In genomic region chr13:16738313-16738712, GRCm38 (mm10) we compare ENCODE assay signal across 20 mouse cellular contexts.
A peak's percentile ranks its signal among the peaks of the same experiment; 100 is the strongest.
DNase-seq lines count a peak whose midpoint lies in the region; ATAC-seq and TF ChIP-seq lines count a peak whose summit lies in the region.
"Had no signal": no experiment of that assay in that cellular context is flagged by ENCODE, and none has a peak within 500 bp of the region (broad histone marks: within the 10 kb centered on the region; RNA-seq: fewer than 3 reads in every experiment).

No protein-coding gene starts in this region.

- ATAC-seq in frontal cortex, adult (ENCODE audit: low TSS enrichment): peak; percentile 74
- ATAC-seq in intestine, embryonic 15.5 days: no peak
- ATAC-seq: forebrain, postnatal 0 days; intestine, postnatal 0 days had no signal

- no peaks in the 10 kb centered on the region for H3K79me2 ChIP-seq in CH12.LX (replicated peaks; ENCODE audit: control insufficient read depth, extremely low read depth, insufficient read depth, poor library complexity, severe bottlenecking)

- no peak overlapping the region for H3K9ac ChIP-seq in CH12.LX (ENCODE audit: insufficient read depth, low read depth)
- no peak overlapping the region for H3K9ac ChIP-seq in intestine, embryonic 15.5 days
- H3K9ac ChIP-seq: embryonic facial prominence, embryonic 15.5 days; forebrain, embryonic 12.5 days; forebrain, postnatal 0 days; heart, embryonic 13.5 days; hindbrain, embryonic 15.5 days had no signal

- no peak for TF ChIP-seq CTCF in CH12.LX (conservative IDR thresholded peaks at IDR 0.05 in 1 of 2, IDR thresholded peaks at IDR 0.05 in 1 of 2; ENCODE audit: low read depth in 2 of 2, low read length in 2 of 2)

- 81% methylated on average over 1 of the region's 1 CpGs for WGBS in intestine, embryonic 15.5 days

- no peak overlapping the region for H3K4me3 ChIP-seq in CH12.LX (replicated peaks in 1 of 3; ENCODE audit: low read depth in 2 of 3, low read length in 2 of 3, poor library complexity in 1 of 3)
- no peak overlapping the region for H3K4me3 ChIP-seq in intestine, embryonic 15.5 days (replicated peaks)
- H3K4me3 ChIP-seq: embryonic facial prominence, embryonic 15.5 days; forebrain, embryonic 12.5 days; heart, embryonic 13.5 days; hindbrain, embryonic 15.5 days had no signal

- H3K27ac ChIP-seq in CH12.LX (ENCODE audit: insufficient read depth, low read depth): no peak overlapping the region
- H3K27ac ChIP-seq in intestine, embryonic 15.5 days: no peak overlapping the region
- H3K27ac ChIP-seq: embryonic facial prominence, embryonic 15.5 days; forebrain, embryonic 12.5 days; heart, embryonic 13.5 days; hindbrain, embryonic 15.5 days had no signal

- DNase-seq in frontal cortex, postnatal 14 days (ENCODE audit: low spot score in 2 of 2): no peak
- DNase-seq in 3T3-L1 (ENCODE audit: low read depth, low spot score) (peak; percentile 72), CH12.LX (ENCODE audit: extremely low read depth) (peak; percentile 3)
- DNase-seq in fat pad, adult 2 months (ENCODE audit: extremely low read depth, low read depth, low spot score): peak; percentile 16
- DNase-seq in urinary bladder, postnatal 10 days (ENCODE audit: low spot score): no peak
- DNase-seq: cerebellum, adult 2 months; cerebellum, postnatal 10 days; forebrain, postnatal 0 days; gastrocnemius, postnatal 36 days; heart, adult 11 months; heart, postnatal 36 days; kidney, adult 9 months had no signal

- H3K27me3 ChIP-seq in CH12.LX (replicated peaks): no peaks in the 10 kb centered on the region
- H3K27me3 ChIP-seq in intestine, embryonic 15.5 days (replicated peaks): no peaks in the 10 kb centered on the region
- H3K27me3 ChIP-seq: embryonic facial prominence, embryonic 15.5 days; forebrain, embryonic 12.5 days; heart, embryonic 13.5 days; hindbrain, embryonic 15.5 days had no signal

- H3K4me1 ChIP-seq in CH12.LX (ENCODE audit: control insufficient read depth in 1 of 2, insufficient read depth in 2 of 2): peaks cover 0 to 8% of the 10 kb centered on the region in 2 experiments; a peak in 1 of 4 replicates
- no peaks in the 10 kb centered on the region for H3K4me1 ChIP-seq in intestine, embryonic 15.5 days (replicated peaks)
- H3K4me1 ChIP-seq: embryonic facial prominence, embryonic 15.5 days; forebrain, embryonic 12.5 days; heart, embryonic 13.5 days; hindbrain, embryonic 15.5 days had no signal

- H3K4me2 ChIP-seq in CH12.LX (ENCODE audit: insufficient read depth, low read depth, poor library complexity, severe bottlenecking): no peak overlapping the region
- no peak overlapping the region for H3K4me2 ChIP-seq in intestine, embryonic 15.5 days (replicated peaks)
- H3K4me2 ChIP-seq: embryonic facial prominence, embryonic 15.5 days; forebrain, embryonic 12.5 days; heart, embryonic 13.5 days; hindbrain, embryonic 15.5 days had no signal

- dilution Hi-C loops in CH12.LX (cut with MboI; ENCODE audit: extremely low pct_ligation_motif_present, extremely low pct_unique_long_range_greater_than_20kb, low sequenced_read_pairs): no loop called here

- in situ Hi-C loops in CH12.LX (cut with MboI; ENCODE audit: low pct_ligation_motif_present, low pct_unique_long_range_greater_than_20kb, low sequenced_read_pairs): no loop called here

- no peak for TF ChIP-seq EP300 in CH12.LX (IDR thresholded peaks at IDR 0.05; ENCODE audit: low read length)

- no peak for TF ChIP-seq RAD21 in CH12.LX (IDR thresholded peaks at IDR 0.05; ENCODE audit: low read depth, low read length)

- H3K36me3 ChIP-seq in CH12.LX (replicated peaks in 1 of 2; ENCODE audit: control insufficient read depth in 1 of 2, insufficient read depth in 1 of 2, low read length in 1 of 2): no peaks in the 10 kb centered on the region
- no peaks in the 10 kb centered on the region for H3K36me3 ChIP-seq in intestine, embryonic 15.5 days
- H3K36me3 ChIP-seq: embryonic facial prominence, embryonic 15.5 days; forebrain, embryonic 12.5 days; G1E; heart, embryonic 13.5 days; hindbrain, embryonic 15.5 days had no signal

- no peaks in the 10 kb centered on the region for H3K9me3 ChIP-seq in CH12.LX (replicated peaks; ENCODE audit: low read length)
- no peaks in the 10 kb centered on the region for H3K9me3 ChIP-seq in intestine, embryonic 15.5 days
- H3K9me3 ChIP-seq: embryonic facial prominence, embryonic 15.5 days; forebrain, embryonic 12.5 days; G1E; heart, embryonic 13.5 days; hindbrain, embryonic 15.5 days had no signal

- no peak for TF ChIP-seq POLR2A in CH12.LX (IDR thresholded peaks at IDR 0.05; ENCODE audit: low read depth, low read length)

TF ChIP-seq in CH12.LX, 34 proteins besides CTCF, POLR2A, EP300 and RAD21:
- TF ChIP-seq NELFE (IDR thresholded peaks at IDR 0.05; ENCODE audit: low read depth, low read length) (no peak), MAX (IDR thresholded peaks at IDR 0.05; ENCODE audit: low read length) (no peak), JUN (IDR thresholded peaks at IDR 0.05; ENCODE audit: insufficient read depth, low read depth, low read length) (no peak), TCF12 (IDR thresholded peaks at IDR 0.05; ENCODE audit: low read depth, low read length) (no peak), USF2 (conservative IDR thresholded peaks at IDR 0.05; ENCODE audit: low read depth, low read length) (no peak), USF1 (IDR thresholded peaks at IDR 0.05; ENCODE audit: low read depth, low read length) (no peak), JUND (conservative IDR thresholded peaks at IDR 0.05; ENCODE audit: low read depth, low read length) (no peak), MYC (IDR thresholded peaks at IDR 0.05; ENCODE audit: low read depth, low read length) (no peak), MAFK (IDR thresholded peaks at IDR 0.05; ENCODE audit: insufficient replicate concordance, low read length) (no peak), SMC3 (IDR thresholded peaks at IDR 0.05; ENCODE audit: low read depth, low read length) (no peak), MXI1 (IDR thresholded peaks at IDR 0.05; ENCODE audit: low read depth, low read length) (no peak), ZKSCAN1 (IDR thresholded peaks at IDR 0.05; ENCODE audit: borderline replicate concordance, low read depth, low read length) (no peak), CHD2 (IDR thresholded peaks at IDR 0.05; ENCODE audit: low read length) (no peak), POLR2AphosphoS2 (IDR thresholded peaks at IDR 0.05; ENCODE audit: low read depth, low read length) (no peak), RCOR1 (conservative IDR thresholded peaks at IDR 0.05; ENCODE audit: low read depth, low read length) (no peak), ELF1 (IDR thresholded peaks at IDR 0.05; ENCODE audit: low read depth, low read length) (no peak), E2F4 (IDR thresholded peaks at IDR 0.05; ENCODE audit: insufficient replicate concordance, low read depth, low read length) (no peak)

Comparison
In these comparisons a context has a peak if more than half of its experiments do, and no peak if none do; other contexts are left out.
1. DNase-seq: peak in 3T3-L1 (single experiment), CH12.LX (single experiment) and fat pad, adult 2 months (single experiment); none in frontal cortex, postnatal 14 days (0 of 2) and urinary bladder, postnatal 10 days (single experiment).